ENCODE assay signal across 8 mouse cellular contexts in genomic region chr3:104510771-104511429, GRCm38 (mm10). TPM values are rescaled to one million over a fixed set of nuclear protein-coding genes. Genes with fewer than 3 reads are reported as not detected.
A peak's percentile ranks its signal among the peaks of the same experiment; 100 is the strongest.
DNase-seq lines count a peak whose midpoint lies in the region; ATAC-seq and TF ChIP-seq lines count a peak whose summit lies in the region.

No protein-coding gene starts in this region.

- H3K9ac ChIP-seq in limb, embryonic 13.5 days, result peak overlapping the region; percentile 91
- peak overlapping the region; percentile 75 for H3K9ac ChIP-seq in stomach, embryonic 14.5 days (replicated peaks; ENCODE audit: low read depth, low read length)

- under 1% methylated on average over 14 of the region's 14 CpGs for WGBS in spleen, adult 2 months
- under 1% methylated on average over 14 of the region's 14 CpGs for WGBS in limb, embryonic 13.5 days
- 1% methylated on average over 14 of the region's 14 CpGs for WGBS in stomach, embryonic 14.5 days

- no peaks in the 10 kb centered on the region for H3K9me3 ChIP-seq in limb, embryonic 13.5 days
- H3K9me3 ChIP-seq in stomach, embryonic 14.5 days (ENCODE audit: control insufficient read depth, low read depth, low read length), result no peaks in the 10 kb centered on the region

- H3K4me2 ChIP-seq in limb, embryonic 13.5 days (replicated peaks), result peak overlapping the region; percentile 68
- peak overlapping the region; percentile 61 for H3K4me2 ChIP-seq in stomach, embryonic 14.5 days (replicated peaks; ENCODE audit: low read depth, low read length)

- no peaks in the 10 kb centered on the region; the same call in 1 of the 2 replicates for H3K4me1 ChIP-seq in spleen, adult 2 months (ENCODE audit: control insufficient read depth, insufficient read depth, insufficient read length)
- peaks cover 22% of the 10 kb centered on the region for H3K4me1 ChIP-seq in limb, embryonic 13.5 days
- H3K4me1 ChIP-seq in stomach, embryonic 14.5 days (ENCODE audit: control insufficient read depth, insufficient read depth, low read length), result no peaks in the 10 kb centered on the region; the same call in 1 of the 2 replicates

- no peaks in the 10 kb centered on the region for H3K36me3 ChIP-seq in spleen, adult 2 months (ENCODE audit: control insufficient read depth, insufficient read depth, low read length)
- H3K36me3 ChIP-seq in limb, embryonic 13.5 days, result no peaks in the 10 kb centered on the region
- no peaks in the 10 kb centered on the region for H3K36me3 ChIP-seq in stomach, embryonic 14.5 days (ENCODE audit: control insufficient read depth, insufficient read depth, low read length)

- peak overlapping the region; percentile 89 for H3K4me3 ChIP-seq in spleen, adult 2 months (ENCODE audit: extremely low read depth, insufficient read depth, insufficient read length)
- H3K4me3 ChIP-seq in limb, embryonic 13.5 days, result peak overlapping the region; percentile 96
- H3K4me3 ChIP-seq in stomach, embryonic 14.5 days (ENCODE audit: low read depth, low read length), result peak overlapping the region; percentile 92

- TF ChIP-seq POLR2A in spleen, adult 2 months (IDR thresholded peaks at IDR 0.05; ENCODE audit: low read depth, low read length), result no peak

- H3K27me3 ChIP-seq in spleen, adult 2 months (ENCODE audit: control insufficient read depth, insufficient read depth, low read length), result no peaks in the 10 kb centered on the region
- no peaks in the 10 kb centered on the region for H3K27me3 ChIP-seq in limb, embryonic 13.5 days
- H3K27me3 ChIP-seq in stomach, embryonic 14.5 days (ENCODE audit: control insufficient read depth, insufficient read depth, low read length), result no peaks in the 10 kb centered on the region

- no peak for TF ChIP-seq CTCF in spleen, adult 2 months (IDR thresholded peaks at IDR 0.05; ENCODE audit: extremely low read depth, insufficient read depth, insufficient read length, insufficient replicate concordance)

- ATAC-seq in CD4-positive, CD25-positive, alpha-beta regulatory T cell, adult 4 months, result no peak
- peak; percentile 3; the same call in 1 of the 2 replicates for ATAC-seq in limb, embryonic 13.5 days (ENCODE audit: low FRiP score, low read depth)
- ATAC-seq in stomach, embryonic 14.5 days (ENCODE audit: insufficient number of reproducible peaks, insufficient read depth, low FRiP score, low read depth), result peak; percentile 20; the same call in 1 of the 2 replicates
- ATAC-seq in megakaryocyte progenitor cell, adult 5-6 weeks (replicated peaks; ENCODE audit: poor library complexity), result no peak

- peak; percentile 6 for DNase-seq in CD4-positive, CD25-positive, alpha-beta regulatory T cell, adult 2 months (ENCODE audit: low read depth, low spot score)
- no peak for DNase-seq in spleen, adult 2 months (ENCODE audit: low read depth in 1 of 2, low spot score in 2 of 2)
- no peak for DNase-seq in spleen, postnatal 10 days (ENCODE audit: low spot score in 2 of 2)
- DNase-seq in spleen, adult 12 weeks (ENCODE audit: low spot score), result no peak

- peak overlapping the region; percentile 97 for H3K27ac ChIP-seq in spleen, adult 2 months (ENCODE audit: insufficient read depth, low read length)
- H3K27ac ChIP-seq in limb, embryonic 13.5 days, result peak overlapping the region; percentile 94
- H3K27ac ChIP-seq in stomach, embryonic 14.5 days (ENCODE audit: low read length), result peak overlapping the region; percentile 89

RNA-seq across cellular contexts. Expression of gene Lrig2, which starts 0.8 kb away (rescaled TPM):
- 1 to 10 TPM; 6.4 to 7.6 TPM for polyA plus RNA-seq in CD4-positive, CD25-positive, alpha-beta regulatory T cell, adult 4 months (2017; shearing (Covaris generic))
- 5.8 and 6.0 TPM in 2 replicates for polyA plus RNA-seq in spleen, adult 2 months (2012; rRNA removed)
- polyA plus RNA-seq in limb, embryonic 13.5 days (2015; fragmentation: Nextera tagmentation; extraction: Ambion mirVana), result 21.5 and 23.0 TPM in 2 replicates
- 25.3 and 25.7 TPM in 2 replicates for polyA plus RNA-seq in stomach, embryonic 14.5 days (2014; fragmentation: Nextera tagmentation; extraction: Ambion mirVana)
- total RNA-seq in megakaryocyte progenitor cell, adult 5-6 weeks (2015), result 11.1 and 17.4 TPM in 2 replicates
- total RNA-seq in megakaryocyte progenitor cell, adult 5-6 weeks (2017), result 10.1 and 19.7 TPM in 2 replicates

Comparison
In these comparisons a context has a peak if more than half of its experiments do, and no peak if none do; other contexts are left out.
1. ATAC-seq: peak in limb, embryonic 13.5 days (single experiment) and stomach, embryonic 14.5 days (single experiment); none in CD4-positive, CD25-positive, alpha-beta regulatory T cell, adult 4 months (single experiment) and megakaryocyte progenitor cell, adult 5-6 weeks (single experiment).
2. Peak in every context shown above with its lines, with median percentiles within 50 percentile points of each other: H3K27ac ChIP-seq and H3K4me3 ChIP-seq.